Mouse (Mus musculus): Measurements from ENCODE around the gene Mks1. TPM values are rescaled to one million over a fixed set of nuclear protein-coding genes. Genes with fewer than 3 reads are reported as not detected.

Mks1 gene
- total and polyA plus RNA-seq, 2 experiments from 2014 or later: 10.5 to 16.0 TPM

DNA sequence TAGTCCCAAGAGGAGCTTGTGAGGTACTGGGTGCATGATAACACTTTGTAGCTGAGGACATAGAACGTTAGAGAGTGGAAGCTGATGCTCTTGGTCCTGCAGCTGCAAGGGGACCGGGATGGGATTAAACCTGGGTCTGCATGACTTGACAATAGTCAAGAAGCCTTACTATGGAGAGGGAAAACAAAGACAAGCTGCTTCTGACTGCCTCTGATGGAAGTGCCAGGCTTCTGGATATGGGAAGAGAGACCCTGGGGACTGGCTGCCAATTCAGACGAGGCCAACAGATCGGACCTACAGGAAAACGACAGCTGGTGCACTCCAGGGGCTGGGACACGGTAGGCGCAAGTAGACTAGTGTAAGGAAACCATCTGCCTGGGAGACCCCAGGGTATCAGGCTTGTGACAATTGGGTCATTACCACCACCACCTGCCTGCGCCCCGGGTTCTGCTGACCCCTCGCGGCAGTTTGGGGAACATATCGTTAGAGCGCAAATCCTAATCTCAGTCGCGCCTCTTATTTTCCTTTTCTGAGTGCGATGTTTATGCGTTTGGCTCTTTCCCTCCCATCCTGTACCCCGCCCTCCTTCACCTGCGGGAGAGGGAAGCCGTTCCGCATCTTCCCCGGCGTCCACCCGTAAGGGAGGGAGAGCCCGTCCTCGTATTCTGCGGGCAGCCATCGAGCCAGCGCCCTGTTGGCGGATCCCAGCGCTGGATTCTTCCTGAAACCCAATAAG is 36.1 kb upstream of the Mks1 start:
- peak overlapping the region; percentile 36 for H3K4me3 ChIP-seq (ENCODE audit: low read depth, low read length)
- DNase-seq (ENCODE audit: low spot score): peak; percentile 88
- peaks cover 4% of the 10 kb centered on the region for H3K4me1 ChIP-seq (ENCODE audit: insufficient read depth, low read length)
- peak; percentile 88 for ATAC-seq (ENCODE audit: low FRiP score)
- H3K9me3 ChIP-seq (ENCODE audit: low read length): no peaks in the 10 kb centered on the region
- no peaks in the 10 kb centered on the region for H3K27me3 ChIP-seq (ENCODE audit: insufficient read depth, low read length)
- TF ChIP-seq CTCF (IDR thresholded peaks at IDR 0.05): peak; percentile 86
- H3K4me2 ChIP-seq (ENCODE audit: low read depth, low read length, poor library complexity, severe bottlenecking): peak overlapping the region; percentile 62
- H3K36me3 ChIP-seq (ENCODE audit: insufficient read depth, low read length): no peaks in the 10 kb centered on the region
- H3K9ac ChIP-seq (replicated peaks; ENCODE audit: low read length, poor library complexity, severe bottlenecking): peak overlapping the region; percentile 55
- under 1% methylated on average over 31 of the region's 31 CpGs for WGBS
- peak overlapping the region; percentile 47 for H3K27ac ChIP-seq (ENCODE audit: low read depth, low read length)

DNA sequence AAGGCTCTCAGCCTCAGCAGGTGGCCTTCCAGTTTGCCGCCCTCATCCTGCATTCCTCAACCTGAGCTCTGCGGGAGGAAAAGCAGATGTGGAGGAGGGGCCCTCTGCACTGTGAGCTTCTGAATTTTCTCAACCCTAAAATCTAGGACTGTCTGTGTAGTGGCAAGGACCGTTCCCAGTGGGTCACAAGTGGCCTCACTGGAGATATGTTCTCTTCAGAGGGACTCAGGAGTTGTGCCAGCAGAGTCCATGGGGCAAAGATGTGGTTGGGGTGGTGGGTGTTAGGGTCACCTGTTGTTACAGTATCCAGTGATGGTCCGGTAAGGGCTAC is 35.6 kb upstream of the Mks1 start:
- DNase-seq (ENCODE audit: low spot score): no peak

DNA sequence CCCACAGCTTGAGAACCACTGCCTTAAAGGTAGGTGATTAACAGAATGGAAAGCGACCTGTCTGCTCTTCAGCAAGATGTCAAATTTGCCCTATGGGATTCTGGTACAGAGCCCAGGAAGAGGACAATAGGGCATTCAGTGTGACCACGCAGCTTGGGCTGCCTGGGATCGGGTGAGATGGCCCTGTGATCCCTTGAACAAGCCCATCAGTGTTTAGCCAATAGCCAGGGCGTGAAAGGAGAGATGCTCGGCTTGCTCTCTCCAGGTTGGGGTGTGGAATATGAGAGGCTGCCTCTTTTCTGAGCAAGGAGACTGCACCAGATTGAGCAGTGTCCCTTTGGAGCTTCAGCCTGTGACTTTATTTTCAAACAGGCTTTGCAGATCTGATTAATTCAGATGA is 31.5 kb upstream of the Mks1 start:
- Histone ChIP-seq H3K9me3 (ENCODE audit: low read length) (no peaks in the 10 kb centered on the region), H3K4me1 (ENCODE audit: insufficient read depth, low read length) (peaks cover 4% of the 10 kb centered on the region; the same call in 1 of the 2 replicates), H3K4me2 (ENCODE audit: low read depth, low read length, poor library complexity, severe bottlenecking) (no peak overlapping the region), H3K4me3 (ENCODE audit: low read depth, low read length) (no peak overlapping the region), H3K36me3 (ENCODE audit: insufficient read depth, low read length) (no peaks in the 10 kb centered on the region), H3K9ac (replicated peaks; ENCODE audit: low read length, poor library complexity, severe bottlenecking) (no peak overlapping the region), H3K27me3 (ENCODE audit: insufficient read depth, low read length) (no peaks in the 10 kb centered on the region), H3K27ac (ENCODE audit: low read depth, low read length) (no peak overlapping the region)
- DNase-seq (ENCODE audit: low spot score): no peak
- no peak for TF ChIP-seq CTCF (IDR thresholded peaks at IDR 0.05)
- ATAC-seq (ENCODE audit: low FRiP score): no peak
- 49% methylated on average over 5 of the region's 5 CpGs for WGBS

More for the DNA sequence above, 35.6 kb upstream of the Mks1 start:
- peak overlapping the region; percentile 36 for H3K4me3 ChIP-seq (ENCODE audit: low read depth, low read length)
- WGBS: 33% methylated on average over 4 of the region's 4 CpGs
- peak overlapping the region; percentile 47; the same call in 1 of the 2 replicates for H3K27ac ChIP-seq (ENCODE audit: low read depth, low read length)
- peak; percentile 5 for ATAC-seq (ENCODE audit: low FRiP score)
- H3K4me2 ChIP-seq (ENCODE audit: low read depth, low read length, poor library complexity, severe bottlenecking): peak overlapping the region; percentile 62
- no peaks in the 10 kb centered on the region for H3K36me3 ChIP-seq (ENCODE audit: insufficient read depth, low read length)
- H3K27me3 ChIP-seq (ENCODE audit: insufficient read depth, low read length): no peaks in the 10 kb centered on the region
- peak overlapping the region; percentile 55 for H3K9ac ChIP-seq (replicated peaks; ENCODE audit: low read length, poor library complexity, severe bottlenecking)
- TF ChIP-seq CTCF (IDR thresholded peaks at IDR 0.05): no peak
- peaks cover 4% of the 10 kb centered on the region for H3K4me1 ChIP-seq (ENCODE audit: insufficient read depth, low read length)
- no peaks in the 10 kb centered on the region for H3K9me3 ChIP-seq (ENCODE audit: low read length)

DNA sequence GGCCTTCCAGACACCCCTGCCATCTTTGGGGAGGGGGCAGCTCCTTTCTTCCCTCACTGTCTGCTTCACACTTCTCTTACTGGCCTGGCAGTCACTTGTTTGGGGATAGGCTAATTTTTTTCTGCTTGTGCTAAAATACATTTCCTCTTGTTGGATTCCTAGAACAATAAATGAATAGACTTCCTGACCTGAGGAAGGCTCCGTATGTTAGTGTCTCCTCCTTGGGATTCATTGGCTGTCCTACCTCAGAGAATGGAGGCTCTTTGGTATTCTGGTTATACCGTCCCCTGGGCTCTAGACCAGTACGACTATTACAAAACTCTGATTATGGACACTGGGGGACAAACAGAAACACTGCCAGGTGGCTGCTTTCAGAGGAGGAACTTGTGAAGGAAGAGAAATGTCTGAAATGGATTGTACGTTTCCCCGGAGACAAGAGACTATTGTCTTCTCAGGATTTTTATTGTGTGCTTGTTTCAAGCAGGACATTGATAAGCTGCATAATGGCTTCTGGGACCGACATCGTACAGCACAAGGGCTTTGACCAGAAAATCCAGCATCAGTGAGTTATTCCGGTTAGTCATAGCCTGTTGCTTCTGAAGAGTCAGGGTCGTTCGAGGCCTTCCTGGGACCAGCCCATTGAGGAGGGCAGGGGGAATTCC is 24.6 kb upstream of the Mks1 start, which contains the start of gene Lpo:
Gene Lpo (minus strand): TSS at position 51 of the 662 bp plus-strand sequence.
- Histone ChIP-seq H3K4me1 (ENCODE audit: insufficient read depth, low read length) (no peaks in the 10 kb centered on the region), H3K4me3 (ENCODE audit: low read depth, low read length) (no peak within 1 kb of the TSS), H3K27ac (ENCODE audit: low read depth, low read length) (0 out of 2 replicates have a peak within 1 kb of the TSS, but pooled peaks have one; percentile 26), H3K27me3 (ENCODE audit: insufficient read depth, low read length) (no peaks in the 10 kb centered on the region), H3K9ac (replicated peaks; ENCODE audit: low read length, poor library complexity, severe bottlenecking) (no peak within 1 kb of the TSS), H3K4me2 (ENCODE audit: low read depth, low read length, poor library complexity, severe bottlenecking) (no peak within 1 kb of the TSS), H3K36me3 (ENCODE audit: insufficient read depth, low read length) (no peaks in the 10 kb centered on the region), H3K9me3 (ENCODE audit: low read length) (no peaks in the 10 kb centered on the region)
- DNase-seq (ENCODE audit: low spot score): peak; percentile 47
- WGBS: 21% methylated on average over 10 of the region's 10 CpGs
- no peak; the same call in 1 of the 2 replicates for ATAC-seq (ENCODE audit: low FRiP score)
- no peak for TF ChIP-seq CTCF (IDR thresholded peaks at IDR 0.05)

DNA sequence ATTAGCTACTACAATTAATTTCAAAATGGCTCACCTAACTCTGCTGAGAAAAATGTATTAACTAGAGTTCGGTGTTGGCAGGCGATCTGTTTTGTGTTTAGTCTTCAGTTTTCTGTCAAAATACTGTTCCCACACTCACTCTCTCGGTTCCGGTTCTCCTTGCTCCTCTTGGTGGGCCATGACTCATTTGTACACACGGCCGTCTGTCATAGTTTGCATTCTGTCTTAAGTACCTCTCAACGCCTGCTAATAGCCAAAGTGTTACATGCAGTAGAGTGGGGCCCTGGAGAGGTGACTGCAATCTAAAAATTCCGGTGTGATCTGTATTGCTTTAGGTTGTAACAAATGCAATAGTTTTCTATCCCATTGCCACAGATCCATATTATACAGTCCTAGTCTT is 12.3 kb upstream of the Mks1 start:
- no peak overlapping the region for H3K4me3 ChIP-seq (ENCODE audit: low read depth, low read length)
- WGBS: 91% methylated on average over 8 of the region's 8 CpGs
- DNase-seq (ENCODE audit: low spot score): no peak
- no peaks in the 10 kb centered on the region for H3K27me3 ChIP-seq (ENCODE audit: insufficient read depth, low read length)
- H3K4me2 ChIP-seq (ENCODE audit: low read depth, low read length, poor library complexity, severe bottlenecking): no peak overlapping the region
- H3K9me3 ChIP-seq (ENCODE audit: low read length): no peaks in the 10 kb centered on the region
- no peak overlapping the region for H3K9ac ChIP-seq (replicated peaks; ENCODE audit: low read length, poor library complexity, severe bottlenecking)
- no peak for TF ChIP-seq CTCF (IDR thresholded peaks at IDR 0.05)
- no peaks in the 10 kb centered on the region for H3K4me1 ChIP-seq (ENCODE audit: insufficient read depth, low read length)
- ATAC-seq (ENCODE audit: low FRiP score): no peak
- H3K36me3 ChIP-seq (ENCODE audit: insufficient read depth, low read length): no peaks in the 10 kb centered on the region
- H3K27ac ChIP-seq (ENCODE audit: low read depth, low read length): no peak overlapping the region

DNA sequence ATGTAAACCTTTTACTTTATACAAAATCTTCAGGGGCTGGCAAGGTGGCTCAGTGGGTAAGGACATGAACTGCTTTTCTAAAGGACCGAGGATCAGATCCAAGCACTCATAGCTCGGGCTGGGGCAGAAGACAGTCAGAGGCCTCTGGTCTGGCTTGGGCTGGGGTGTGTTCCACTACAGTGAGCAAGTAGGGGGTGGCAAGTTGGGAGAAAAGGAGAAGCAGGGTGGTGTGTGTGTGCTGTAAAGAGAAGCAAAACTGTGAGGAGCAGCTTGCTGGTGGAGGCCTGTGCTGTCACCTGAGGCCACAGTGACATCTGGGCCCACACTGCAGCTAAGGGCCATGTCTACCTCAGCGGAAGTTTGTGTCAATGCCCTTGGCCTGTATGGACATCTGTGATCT is 11.6 kb upstream of the Mks1 start:
- no peaks in the 10 kb centered on the region for H3K9me3 ChIP-seq (ENCODE audit: low read length)
- WGBS: 85% methylated on average over 3 of the region's 3 CpGs
- DNase-seq (ENCODE audit: low spot score): no peak
- H3K27me3 ChIP-seq (ENCODE audit: insufficient read depth, low read length): no peaks in the 10 kb centered on the region
- H3K4me2 ChIP-seq (ENCODE audit: low read depth, low read length, poor library complexity, severe bottlenecking): no peak overlapping the region
- no peaks in the 10 kb centered on the region for H3K36me3 ChIP-seq (ENCODE audit: insufficient read depth, low read length)
- no peak for ATAC-seq (ENCODE audit: low FRiP score)
- no peak overlapping the region for H3K27ac ChIP-seq (ENCODE audit: low read depth, low read length)
- H3K4me3 ChIP-seq (ENCODE audit: low read depth, low read length): no peak overlapping the region
- H3K9ac ChIP-seq (replicated peaks; ENCODE audit: low read length, poor library complexity, severe bottlenecking): no peak overlapping the region
- H3K4me1 ChIP-seq (ENCODE audit: insufficient read depth, low read length): no peaks in the 10 kb centered on the region
- no peak for TF ChIP-seq CTCF (IDR thresholded peaks at IDR 0.05)

All from midbrain, postnatal 0 days (tissue).